In the genomic region with DNA sequence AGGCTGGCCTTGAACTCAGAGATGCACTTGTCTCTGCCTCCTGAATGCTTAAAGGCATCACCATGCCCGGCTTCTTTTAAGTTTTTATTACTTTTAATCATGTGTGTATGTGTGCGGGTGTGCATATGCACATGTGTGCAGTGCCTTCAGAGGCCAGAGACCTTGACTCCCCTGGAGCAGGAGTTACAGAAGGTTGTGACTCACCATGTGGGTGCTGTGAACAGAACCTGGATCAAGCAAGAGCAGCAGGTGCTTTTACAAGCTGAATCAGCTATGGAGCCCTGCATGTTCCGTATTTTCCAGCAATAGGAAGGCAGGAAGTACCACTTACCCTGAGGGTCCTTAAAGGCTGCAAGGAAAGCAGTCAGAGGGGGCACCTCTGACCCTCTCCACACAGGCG, we compare ENCODE assay signal across 10 mouse cellular contexts. TPM values are rescaled to one million over a fixed set of nuclear protein-coding genes. Genes with fewer than 3 reads are reported as not detected.
DNase-seq lines count a peak whose midpoint lies in the region; ATAC-seq lines count a peak whose summit lies in the region.
"Had no signal": no experiment of that assay in that cellular context is flagged by ENCODE, and none has a peak within 500 bp of the region (broad histone marks: within the 10 kb centered on the region; RNA-seq: fewer than 3 reads in every experiment).

No protein-coding gene starts in this region.

- 58% methylated on average over 4 of the region's 4 CpGs for WGBS in lung, embryonic 15.5 days
- WGBS in forebrain, embryonic 14.5 days = 65% methylated on average over 4 of the region's 4 CpGs
- 48% methylated on average over 4 of the region's 4 CpGs for WGBS in limb, embryonic 12.5 days
- 64% methylated on average over 4 of the region's 4 CpGs for WGBS in stomach, embryonic 15.5 days

- peak overlapping the region; percentile 47; the same call in 1 of the 2 replicates for H3K9ac ChIP-seq in lung, embryonic 15.5 days
- H3K9ac ChIP-seq in forebrain, embryonic 14.5 days (ENCODE audit: low read length) = peak overlapping the region; percentile 54
- H3K9ac ChIP-seq in limb, embryonic 12.5 days (replicated peaks) = peak overlapping the region; percentile 63
- H3K9ac ChIP-seq in stomach, embryonic 15.5 days = no peak overlapping the region

- H3K4me1 ChIP-seq in lung, embryonic 15.5 days = peaks cover 51% of the 10 kb centered on the region
- H3K4me1 ChIP-seq in forebrain, embryonic 14.5 days (ENCODE audit: control insufficient read depth, insufficient read depth, low read length) = peaks cover 13% of the 10 kb centered on the region
- H3K4me1 ChIP-seq in limb, embryonic 12.5 days (replicated peaks) = peaks cover 45% of the 10 kb centered on the region
- peaks cover 47% of the 10 kb centered on the region for H3K4me1 ChIP-seq in stomach, embryonic 15.5 days

- peak overlapping the region; percentile 32 for H3K4me3 ChIP-seq in lung, embryonic 15.5 days
- H3K4me3 ChIP-seq in forebrain, embryonic 14.5 days (ENCODE audit: low read depth, low read length) = peak overlapping the region; percentile 17; the same call in 1 of the 2 replicates
- peak overlapping the region; percentile 31 for H3K4me3 ChIP-seq in limb, embryonic 12.5 days (replicated peaks)
- peak overlapping the region; percentile 34 for H3K4me3 ChIP-seq in stomach, embryonic 15.5 days (replicated peaks)
- H3K4me3 ChIP-seq: erythroblast, embryonic 14.5 days had no signal

- no peaks in the 10 kb centered on the region for H3K36me3 ChIP-seq in lung, embryonic 15.5 days
- H3K36me3 ChIP-seq in forebrain, embryonic 14.5 days (ENCODE audit: control insufficient read depth, insufficient read depth, low read length) = no peaks in the 10 kb centered on the region
- no peaks in the 10 kb centered on the region for H3K36me3 ChIP-seq in limb, embryonic 12.5 days
- no peaks in the 10 kb centered on the region for H3K36me3 ChIP-seq in stomach, embryonic 15.5 days

- ATAC-seq in lung, embryonic 15.5 days (ENCODE audit: borderline replicate concordance, extremely low read depth, low FRiP score, low TSS enrichment) = no peak
- ATAC-seq in forebrain, embryonic 14.5 days = no peak
- ATAC-seq in limb, embryonic 12.5 days (ENCODE audit: insufficient number of reproducible peaks, insufficient read depth, low FRiP score, low TSS enrichment, low read depth) = no peak; the same call in 1 of the 2 replicates
- no peak for ATAC-seq in stomach, embryonic 15.5 days (ENCODE audit: insufficient read depth, low FRiP score, low read depth)

- DNase-seq in lung, postnatal 36 days = no peak
- DNase-seq in forebrain, embryonic 14.5 days (ENCODE audit: low spot score) = no peak
- DNase-seq in adrenal gland, postnatal 4 days (ENCODE audit: low spot score in 2 of 2) = no peak
- DNase-seq in thymus, postnatal 0 days (ENCODE audit: low spot score) = no peak
- DNase-seq: thymus, adult 2 months had no signal

- peak overlapping the region; percentile 69 for H3K4me2 ChIP-seq in lung, embryonic 15.5 days
- peak overlapping the region; percentile 46 for H3K4me2 ChIP-seq in forebrain, embryonic 14.5 days (ENCODE audit: low read length)
- peak overlapping the region; percentile 55 for H3K4me2 ChIP-seq in limb, embryonic 12.5 days
- peak overlapping the region; percentile 53 for H3K4me2 ChIP-seq in stomach, embryonic 15.5 days

- H3K9me3 ChIP-seq in lung, embryonic 15.5 days = no peaks in the 10 kb centered on the region
- H3K9me3 ChIP-seq in forebrain, embryonic 14.5 days (replicated peaks; ENCODE audit: control insufficient read depth, low read length) = no peaks in the 10 kb centered on the region
- H3K9me3 ChIP-seq in limb, embryonic 12.5 days = no peaks in the 10 kb centered on the region
- H3K9me3 ChIP-seq in stomach, embryonic 15.5 days = no peaks in the 10 kb centered on the region

- H3K27ac ChIP-seq in lung, embryonic 15.5 days = peak overlapping the region; percentile 63
- H3K27ac ChIP-seq in forebrain, embryonic 14.5 days (ENCODE audit: low read depth, low read length) = peak overlapping the region; percentile 61
- peak overlapping the region; percentile 95 for H3K27ac ChIP-seq in limb, embryonic 12.5 days
- peak overlapping the region; percentile 65 for H3K27ac ChIP-seq in stomach, embryonic 15.5 days

- H3K27me3 ChIP-seq in lung, embryonic 15.5 days = no peaks in the 10 kb centered on the region
- H3K27me3 ChIP-seq in forebrain, embryonic 14.5 days (replicated peaks; ENCODE audit: control insufficient read depth, insufficient read depth, low read length) = no peaks in the 10 kb centered on the region
- H3K27me3 ChIP-seq in limb, embryonic 12.5 days = no peaks in the 10 kb centered on the region
- no peaks in the 10 kb centered on the region for H3K27me3 ChIP-seq in stomach, embryonic 15.5 days (replicated peaks)

RNA-seq across cellular contexts. Expression of a gene that starts 7.5 kb away (rescaled TPM):
- polyA plus RNA-seq in lung, embryonic 15.5 days (2015; fragmentation: Nextera tagmentation; extraction: Ambion mirVana) = 49.7 TPM in 2 replicates
- polyA plus RNA-seq in forebrain, embryonic 14.5 days (2014; fragmentation: Nextera tagmentation; extraction: Ambion mirVana) = 87.2 and 94.0 TPM in 2 replicates
- 117 and 121 TPM in 2 replicates for polyA plus RNA-seq in limb, embryonic 12.5 days (2016; fragmentation: Nextera tagmentation; extraction: Ambion mirVana)
- polyA plus RNA-seq in stomach, embryonic 15.5 days (2015; fragmentation: Nextera tagmentation; extraction: Ambion mirVana) = 84.4 and 84.6 TPM in 2 replicates
- 100 to 1,000 TPM; 185 to 195 TPM for total RNA-seq in adrenal gland, postnatal 4 days (2021)
- polyA plus RNA-seq in thymus, postnatal 0 days (2015; fragmentation: Nextera tagmentation; extraction: Ambion mirVana) = 85.7 and 111 TPM in 2 replicates

RNA-seq across cellular contexts. Expression of a gene that starts 12.0 kb away (rescaled TPM):
- polyA plus RNA-seq in lung, embryonic 15.5 days (2015; fragmentation: Nextera tagmentation; extraction: Ambion mirVana) = 0.02 TPM in 1 of 2 replicates, not detected in the other
- 0.06 and 0.10 TPM in 2 replicates for polyA plus RNA-seq in forebrain, embryonic 14.5 days (2014; fragmentation: Nextera tagmentation; extraction: Ambion mirVana)
- polyA plus RNA-seq in limb, embryonic 12.5 days (2016; fragmentation: Nextera tagmentation; extraction: Ambion mirVana) = not detected in 2 replicates
- 0.04 TPM in 1 of 2 replicates, not detected in the other for polyA plus RNA-seq in stomach, embryonic 15.5 days (2015; fragmentation: Nextera tagmentation; extraction: Ambion mirVana)
- total RNA-seq in adrenal gland, postnatal 4 days (2021) = under 1 TPM; 0.14 to 0.25 TPM
- 0.04 and 0.06 TPM in 2 replicates for polyA plus RNA-seq in thymus, postnatal 0 days (2015; fragmentation: Nextera tagmentation; extraction: Ambion mirVana)
- polyA plus RNA-seq: erythroblast, embryonic 14.5 days; liver, embryonic 16.5 days had no signal

RNA-seq across cellular contexts. Expression of a gene that starts 18.2 kb away (rescaled TPM):
- 268 and 320 TPM in 2 replicates for polyA plus RNA-seq in lung, embryonic 15.5 days (2015; fragmentation: Nextera tagmentation; extraction: Ambion mirVana)
- 200 and 220 TPM in 2 replicates for polyA plus RNA-seq in forebrain, embryonic 14.5 days (2014; fragmentation: Nextera tagmentation; extraction: Ambion mirVana)
- polyA plus RNA-seq in limb, embryonic 12.5 days (2016; fragmentation: Nextera tagmentation; extraction: Ambion mirVana) = 335 and 339 TPM in 2 replicates
- polyA plus RNA-seq in stomach, embryonic 15.5 days (2015; fragmentation: Nextera tagmentation; extraction: Ambion mirVana) = 271 and 297 TPM in 2 replicates
- 10 to 100 TPM; 96.6 to 99.0 TPM for total RNA-seq in adrenal gland, postnatal 4 days (2021)
- 333 and 377 TPM in 2 replicates for polyA plus RNA-seq in thymus, postnatal 0 days (2015; fragmentation: Nextera tagmentation; extraction: Ambion mirVana)

RNA-seq across cellular contexts. Expression of a gene that starts 27.1 kb away (rescaled TPM):
- polyA plus RNA-seq in lung, embryonic 15.5 days (2015; fragmentation: Nextera tagmentation; extraction: Ambion mirVana) = not detected in 2 replicates
- not detected in 2 replicates for polyA plus RNA-seq in forebrain, embryonic 14.5 days (2014; fragmentation: Nextera tagmentation; extraction: Ambion mirVana)
- polyA plus RNA-seq in limb, embryonic 12.5 days (2016; fragmentation: Nextera tagmentation; extraction: Ambion mirVana) = not detected in 2 replicates
- 1.1 and 1.9 TPM in 2 replicates for polyA plus RNA-seq in stomach, embryonic 15.5 days (2015; fragmentation: Nextera tagmentation; extraction: Ambion mirVana)
- total RNA-seq in adrenal gland, postnatal 4 days (2021) = not detected
- polyA plus RNA-seq in thymus, postnatal 0 days (2015; fragmentation: Nextera tagmentation; extraction: Ambion mirVana) = 0.29 and 0.32 TPM in 2 replicates
- polyA plus RNA-seq: erythroblast, embryonic 14.5 days had no signal

RNA-seq across cellular contexts. Expression of a gene that starts 31.0 kb away (rescaled TPM):
- 38.5 and 47.7 TPM in 2 replicates for polyA plus RNA-seq in lung, embryonic 15.5 days (2015; fragmentation: Nextera tagmentation; extraction: Ambion mirVana)
- 85.7 and 101 TPM in 2 replicates for polyA plus RNA-seq in forebrain, embryonic 14.5 days (2014; fragmentation: Nextera tagmentation; extraction: Ambion mirVana)
- polyA plus RNA-seq in limb, embryonic 12.5 days (2016; fragmentation: Nextera tagmentation; extraction: Ambion mirVana) = 45.7 and 53.9 TPM in 2 replicates
- polyA plus RNA-seq in stomach, embryonic 15.5 days (2015; fragmentation: Nextera tagmentation; extraction: Ambion mirVana) = 49.9 and 57.9 TPM in 2 replicates
- total RNA-seq in adrenal gland, postnatal 4 days (2021) = 10 to 100 TPM; 62.1 to 76.0 TPM
- 33.2 and 43.0 TPM in 2 replicates for polyA plus RNA-seq in thymus, postnatal 0 days (2015; fragmentation: Nextera tagmentation; extraction: Ambion mirVana)
